ENCODE assay signal across 7 mouse cellular contexts in genomic region chr4:106866845-106867244, GRCm38 (mm10). TPM values are rescaled to one million over a fixed set of nuclear protein-coding genes. Genes with fewer than 3 reads are reported as not detected.
DNase-seq lines count a peak whose midpoint lies in the region; ATAC-seq lines count a peak whose summit lies in the region.

No protein-coding gene starts in this region.

- H3K4me2 ChIP-seq in embryonic facial prominence, embryonic 13.5 days, result peak overlapping the region; percentile 19; the same call in 1 of the 2 replicates
- peak overlapping the region; percentile 30; the same call in 1 of the 2 replicates for H3K4me2 ChIP-seq in limb, embryonic 13.5 days (replicated peaks)
- H3K4me2 ChIP-seq in neural tube, embryonic 13.5 days, result no peak overlapping the region

- ATAC-seq in embryonic facial prominence, embryonic 13.5 days (ENCODE audit: insufficient number of reproducible peaks, insufficient read depth, low FRiP score, low TSS enrichment, low read depth), result peak; percentile 41; the same call in 1 of the 2 replicates
- peak; percentile 38; the same call in 1 of the 2 replicates for ATAC-seq in limb, embryonic 13.5 days (ENCODE audit: low FRiP score, low read depth)
- ATAC-seq in neural tube, embryonic 13.5 days (ENCODE audit: low read depth), result peak; percentile 79

- no peak overlapping the region for H3K4me3 ChIP-seq in embryonic facial prominence, embryonic 13.5 days
- no peak overlapping the region for H3K4me3 ChIP-seq in limb, embryonic 13.5 days
- H3K4me3 ChIP-seq in neural tube, embryonic 13.5 days, result no peak overlapping the region

- peaks cover 65% of the 10 kb centered on the region for H3K4me1 ChIP-seq in embryonic facial prominence, embryonic 13.5 days
- peaks cover 72% of the 10 kb centered on the region for H3K4me1 ChIP-seq in limb, embryonic 13.5 days
- H3K4me1 ChIP-seq in neural tube, embryonic 13.5 days (replicated peaks), result peaks cover 60% of the 10 kb centered on the region

- no peaks in the 10 kb centered on the region for H3K27me3 ChIP-seq in embryonic facial prominence, embryonic 13.5 days
- no peaks in the 10 kb centered on the region for H3K27me3 ChIP-seq in limb, embryonic 13.5 days
- no peaks in the 10 kb centered on the region for H3K27me3 ChIP-seq in neural tube, embryonic 13.5 days

- H3K9ac ChIP-seq in embryonic facial prominence, embryonic 13.5 days, result no peak overlapping the region
- no peak overlapping the region for H3K9ac ChIP-seq in limb, embryonic 13.5 days
- H3K9ac ChIP-seq in neural tube, embryonic 13.5 days, result no peak overlapping the region

- WGBS in embryonic facial prominence, embryonic 13.5 days, result 8% methylated on average over 7 of the region's 7 CpGs
- WGBS in limb, embryonic 13.5 days, result 5% methylated on average over 7 of the region's 7 CpGs
- 6% methylated on average over 7 of the region's 7 CpGs for WGBS in neural tube, embryonic 13.5 days

- DNase-seq in right cerebral cortex, adult 18-20 months, result peak; percentile 47
- no peak for DNase-seq in right cerebral cortex, postnatal 25 days
- peak; percentile 38 for DNase-seq in heart, postnatal 36 days
- DNase-seq in natural killer cell, adult 2 months (ENCODE audit: low spot score in 2 of 2), result no peak

- H3K9me3 ChIP-seq in embryonic facial prominence, embryonic 13.5 days, result no peaks in the 10 kb centered on the region
- no peaks in the 10 kb centered on the region for H3K9me3 ChIP-seq in limb, embryonic 13.5 days
- no peaks in the 10 kb centered on the region for H3K9me3 ChIP-seq in neural tube, embryonic 13.5 days

- peak overlapping the region; percentile 95 for H3K27ac ChIP-seq in embryonic facial prominence, embryonic 13.5 days
- peak overlapping the region; percentile 97 for H3K27ac ChIP-seq in limb, embryonic 13.5 days
- peak overlapping the region; percentile 90 for H3K27ac ChIP-seq in neural tube, embryonic 13.5 days (replicated peaks)

- no peaks in the 10 kb centered on the region for H3K36me3 ChIP-seq in embryonic facial prominence, embryonic 13.5 days
- no peaks in the 10 kb centered on the region for H3K36me3 ChIP-seq in limb, embryonic 13.5 days
- H3K36me3 ChIP-seq in neural tube, embryonic 13.5 days, result no peaks in the 10 kb centered on the region

- intact Hi-C loops in heart, postnatal 36 days (cut with DNase I), result loop anchor here (2.0 kb wide), 1 partner anchor 18 kb away; no protein-coding TSS in a partner anchor

RNA-seq across cellular contexts. Expression of gene Ssbp3, which starts 43.7 kb away (rescaled TPM):
- polyA plus RNA-seq in embryonic facial prominence, embryonic 13.5 days (2015; fragmentation: Nextera tagmentation; extraction: Ambion mirVana), result 172 and 190 TPM in 2 replicates
- 10 to 100 TPM; 38.7 to 39.4 TPM for total RNA-seq in heart, postnatal 36 days (2021)
- 171 and 173 TPM in 2 replicates for polyA plus RNA-seq in limb, embryonic 13.5 days (2015; fragmentation: Nextera tagmentation; extraction: Ambion mirVana)
- polyA plus RNA-seq in neural tube, embryonic 13.5 days (2015; fragmentation: Nextera tagmentation; extraction: Ambion mirVana), result 186 and 191 TPM in 2 replicates

Comparison
In these comparisons a context has a peak if more than half of its experiments do, and no peak if none do; other contexts are left out.
1. DNase-seq: peak in right cerebral cortex, adult 18-20 months (single experiment) and heart, postnatal 36 days (2 of 2); none in right cerebral cortex, postnatal 25 days (single experiment) and natural killer cell, adult 2 months (0 of 2).
2. Peak in every context shown above with its lines, with median percentiles within 50 percentile points of each other: ATAC-seq and H3K27ac ChIP-seq.